Mouse (Mus musculus) testis, postnatal 10 days (tissue): ENCODE data around the gene Npm1.

Experiments
- DNase-seq: peaks from one replicate; pipeline ENCODE4 v3.0.0; 2021; ENCODE audit warnings: low spot score

The Npm1 gene

DNA sequence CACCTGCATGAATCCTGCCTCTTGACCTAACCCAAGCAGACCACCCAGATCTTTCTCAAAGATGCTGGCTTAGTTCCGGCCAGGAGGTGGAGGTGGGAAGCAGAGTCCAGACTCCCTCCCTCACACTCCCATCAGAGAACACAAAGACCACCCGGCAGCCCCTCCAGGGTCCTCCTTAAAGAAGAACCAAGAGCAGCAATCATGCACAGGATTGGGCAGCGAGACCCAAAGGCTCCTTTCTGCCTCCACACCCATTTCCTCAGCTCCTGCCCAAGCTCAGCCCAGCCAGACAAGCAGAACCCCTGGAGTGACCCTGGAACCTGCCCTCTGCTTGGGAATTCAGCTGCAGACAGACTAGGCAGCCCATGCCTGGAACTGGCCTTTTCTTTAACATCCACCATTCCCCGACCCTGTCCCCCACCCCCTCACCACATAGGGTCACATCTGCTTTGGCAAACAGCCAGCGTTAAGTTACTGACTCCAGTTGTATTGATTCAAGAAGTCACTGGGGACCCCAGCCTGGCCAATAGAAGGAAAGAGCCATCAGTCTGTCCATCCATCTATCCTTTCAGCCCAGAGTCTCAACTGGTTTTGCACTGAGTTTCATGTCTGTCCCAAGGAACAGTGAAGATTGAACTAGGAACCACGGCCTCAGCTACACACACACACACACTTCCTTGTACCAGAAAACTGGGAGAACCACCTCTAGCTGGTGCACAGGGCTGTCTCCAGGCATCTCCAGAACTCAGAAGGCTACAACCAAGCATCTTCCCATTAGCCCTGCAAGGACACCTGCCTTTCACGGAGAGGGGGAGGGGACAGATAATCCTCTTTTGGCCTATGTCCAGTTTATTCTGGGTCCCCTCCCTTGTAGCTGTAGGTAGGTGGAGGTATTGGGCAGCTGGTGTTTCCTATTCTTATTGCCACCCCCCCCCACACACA lies 17.5 kb downstream of the Npm1 start:
- DNase-seq: peak; percentile 44

DNA sequence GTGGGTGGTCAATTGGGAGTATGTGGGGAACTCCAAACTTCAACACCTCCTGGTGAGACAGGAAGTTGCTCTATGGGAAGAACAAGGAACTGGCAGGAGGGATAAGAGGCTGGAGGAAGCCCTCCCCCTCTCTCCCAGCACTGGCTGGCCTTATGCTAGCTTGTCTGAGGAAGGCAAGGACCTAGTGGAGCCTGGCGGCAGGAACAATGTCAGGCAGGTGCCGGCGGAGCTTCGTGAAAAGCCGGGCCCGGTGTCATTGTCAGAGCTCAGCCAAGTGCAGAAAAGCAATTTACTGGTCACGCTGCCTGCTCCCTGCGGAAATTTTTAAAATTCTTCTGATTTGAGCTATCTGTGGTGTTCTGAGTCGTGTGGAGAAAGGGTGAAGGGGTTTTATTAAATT lies 19.1 kb downstream of the Npm1 start:
- DNase-seq: peak; percentile 39

DNA sequence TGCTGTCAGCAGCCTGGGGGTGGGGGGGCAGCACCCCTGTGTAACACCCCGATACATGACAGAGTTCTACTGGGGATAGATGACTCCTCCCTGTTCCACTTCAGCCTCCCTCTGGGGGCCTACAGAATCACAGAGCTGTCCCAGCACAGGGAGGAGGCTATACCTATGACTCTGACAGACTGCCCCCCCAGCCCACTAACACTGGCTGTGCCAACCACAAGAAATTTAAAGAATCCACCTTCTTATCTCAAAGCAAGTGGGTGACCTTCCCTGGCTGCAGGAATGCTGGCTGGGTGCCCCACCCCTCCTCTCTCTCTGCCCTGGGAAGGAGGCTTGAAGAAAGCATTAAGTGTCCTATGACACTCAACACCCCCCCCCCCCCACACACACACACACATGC lies 20.2 kb downstream of the Npm1 start:
- peak; percentile 69 for DNase-seq

DNA sequence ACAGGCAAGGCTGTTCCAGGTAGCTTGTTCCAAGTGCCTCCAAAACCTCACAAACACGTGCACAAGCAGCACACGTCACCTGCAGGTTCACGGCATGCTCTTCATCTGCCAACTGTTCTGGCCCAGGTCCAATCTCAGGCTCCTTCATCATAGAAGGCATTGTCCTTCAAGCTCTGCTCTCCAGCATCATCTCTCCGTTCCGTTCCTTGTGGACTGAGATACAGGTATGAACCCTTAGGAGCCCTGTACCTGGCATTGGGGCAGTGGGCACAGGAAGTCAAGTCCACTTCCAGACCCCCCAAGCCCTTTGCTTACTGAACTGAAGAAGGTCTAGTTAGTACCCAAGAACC lies 22.9 kb downstream of the Npm1 start:
- peak; percentile 37 for DNase-seq

DNA sequence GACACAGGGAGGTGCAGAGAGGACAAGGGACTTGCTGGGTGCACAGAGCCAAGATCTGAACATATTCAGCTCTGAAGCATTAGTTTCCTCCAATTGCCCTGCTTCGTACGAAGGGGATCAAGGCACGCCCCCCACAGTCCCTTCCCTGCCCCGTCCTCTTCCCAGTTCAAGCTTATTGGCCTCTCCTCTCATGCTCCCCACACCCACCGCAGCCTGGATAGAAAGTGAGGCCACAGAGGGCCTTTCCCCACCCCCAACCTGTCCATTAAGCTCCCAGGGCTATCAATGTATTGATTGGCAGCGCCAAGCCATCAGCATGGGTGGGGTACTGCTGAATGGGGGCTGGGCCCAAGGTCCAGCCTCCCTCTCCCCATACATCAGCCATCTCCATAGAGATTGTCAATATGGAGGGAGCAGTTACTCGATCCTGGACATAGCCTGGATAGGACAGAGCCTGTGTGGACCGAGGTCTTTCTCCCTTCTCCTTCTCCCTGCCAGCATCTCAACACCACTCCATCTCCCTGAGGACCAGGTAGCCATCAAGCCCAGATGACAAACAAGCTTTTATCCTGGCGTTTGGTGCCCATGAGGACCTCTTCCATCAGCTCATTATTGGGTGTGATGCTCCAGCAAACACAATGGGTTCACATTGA lies 23.4 kb downstream of the Npm1 start:
- DNase-seq: peak; percentile 35

DNA sequence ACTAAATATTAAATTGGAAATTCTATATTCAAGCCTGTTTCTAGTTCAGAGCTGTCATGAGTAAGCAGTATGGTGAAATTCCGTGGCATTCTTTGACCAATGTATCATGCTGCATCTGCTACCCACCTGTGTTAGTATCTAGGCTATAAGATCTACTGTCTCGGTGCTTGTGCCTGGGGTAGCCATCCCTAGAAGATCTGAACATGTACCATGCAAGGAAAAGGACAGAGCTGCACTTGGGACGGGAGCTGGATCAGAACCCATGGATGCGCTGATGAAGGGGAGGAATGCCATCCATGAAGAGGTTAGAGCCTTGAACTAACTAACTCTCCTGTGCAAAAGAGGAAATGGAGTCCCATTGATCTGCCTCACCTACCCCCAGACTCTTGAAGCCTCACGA lies 24.3 kb downstream of the Npm1 start:
- DNase-seq: peak; percentile 29

DNA sequence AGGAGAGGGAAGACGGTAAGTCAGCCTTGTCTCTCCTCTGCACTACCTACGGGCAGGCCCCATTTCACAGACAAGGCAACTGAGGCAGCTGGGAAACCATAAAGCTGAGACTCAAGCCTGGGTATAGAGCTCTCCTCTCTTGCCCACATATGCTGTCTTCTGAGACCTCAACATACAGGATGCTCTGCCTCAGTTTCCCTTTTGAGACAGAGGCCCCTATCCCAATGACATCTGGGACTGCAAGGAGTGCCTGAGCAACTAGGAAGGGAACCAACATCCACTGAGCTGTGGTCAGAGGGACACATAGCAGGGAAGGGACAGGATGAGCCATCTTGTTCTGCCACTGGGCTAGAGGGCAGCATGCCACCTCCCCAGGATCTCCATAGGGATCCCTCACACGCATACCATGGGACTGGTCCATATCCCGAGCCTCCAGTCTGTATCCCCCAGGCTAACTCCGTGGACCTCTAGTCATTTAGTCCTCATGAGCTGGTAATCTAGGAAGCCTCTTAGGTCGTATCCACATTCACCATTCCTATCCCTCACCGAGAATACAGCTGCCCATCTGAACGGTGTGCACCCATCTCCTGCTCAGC lies 28.5 kb downstream of the Npm1 start:
- DNase-seq: peak; percentile 33

DNA sequence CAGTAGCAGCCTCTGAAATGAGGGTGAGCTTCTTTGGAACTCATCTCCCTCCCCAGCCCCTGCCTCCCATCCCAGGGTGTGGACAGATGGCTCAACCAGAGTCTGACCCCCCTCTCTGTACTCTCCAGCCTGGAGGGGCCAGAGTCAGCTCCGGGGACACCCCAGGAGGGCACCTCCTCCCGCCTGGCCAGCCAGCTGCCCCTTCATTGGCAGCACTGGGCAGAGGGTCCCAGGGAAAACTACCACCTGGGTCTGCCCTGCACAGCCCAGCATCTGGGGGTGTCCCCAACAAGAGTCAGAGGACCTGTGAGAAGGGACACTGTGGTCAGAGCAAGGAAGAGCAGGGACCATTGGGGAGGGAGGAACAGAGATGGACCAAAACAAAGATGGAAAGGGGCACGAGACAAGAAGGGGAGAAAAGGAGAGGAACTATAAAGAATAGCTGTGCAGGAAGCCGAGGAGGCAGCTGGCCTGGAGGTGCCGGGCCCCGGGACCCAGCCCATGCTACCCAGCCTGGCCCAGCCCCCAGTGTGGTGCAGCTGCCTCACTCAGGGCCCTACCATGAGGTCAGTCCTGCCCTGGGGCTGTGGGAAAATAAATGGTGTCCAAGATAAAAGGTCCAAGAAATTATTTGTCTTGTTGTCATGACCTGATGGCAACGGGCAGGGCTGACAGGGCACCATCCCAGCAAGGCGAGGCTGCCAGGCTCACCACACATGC lies 30.2 kb downstream of the Npm1 start:
- DNase-seq: no peak

DNA sequence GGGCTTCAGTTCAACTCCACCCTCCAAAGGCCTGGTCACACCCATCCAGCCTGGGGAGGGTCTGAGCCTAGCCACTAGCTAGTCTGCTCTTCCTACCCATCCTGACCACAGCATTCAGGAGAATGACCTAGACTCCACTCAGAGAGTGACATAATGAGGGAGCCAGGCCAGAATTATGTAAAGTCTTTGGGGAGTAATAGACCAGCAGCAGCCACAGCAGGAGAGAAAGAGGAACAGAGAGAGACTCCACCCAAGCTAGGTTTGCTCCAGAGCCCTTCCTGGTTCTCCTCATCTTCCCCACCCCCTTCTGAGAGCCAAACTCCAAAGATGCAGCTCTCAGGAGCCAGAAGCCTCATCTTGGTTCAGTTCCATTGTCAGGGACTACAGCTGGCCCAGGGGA lies 35.9 kb downstream of the Npm1 start:
- no peak for DNase-seq

DNA sequence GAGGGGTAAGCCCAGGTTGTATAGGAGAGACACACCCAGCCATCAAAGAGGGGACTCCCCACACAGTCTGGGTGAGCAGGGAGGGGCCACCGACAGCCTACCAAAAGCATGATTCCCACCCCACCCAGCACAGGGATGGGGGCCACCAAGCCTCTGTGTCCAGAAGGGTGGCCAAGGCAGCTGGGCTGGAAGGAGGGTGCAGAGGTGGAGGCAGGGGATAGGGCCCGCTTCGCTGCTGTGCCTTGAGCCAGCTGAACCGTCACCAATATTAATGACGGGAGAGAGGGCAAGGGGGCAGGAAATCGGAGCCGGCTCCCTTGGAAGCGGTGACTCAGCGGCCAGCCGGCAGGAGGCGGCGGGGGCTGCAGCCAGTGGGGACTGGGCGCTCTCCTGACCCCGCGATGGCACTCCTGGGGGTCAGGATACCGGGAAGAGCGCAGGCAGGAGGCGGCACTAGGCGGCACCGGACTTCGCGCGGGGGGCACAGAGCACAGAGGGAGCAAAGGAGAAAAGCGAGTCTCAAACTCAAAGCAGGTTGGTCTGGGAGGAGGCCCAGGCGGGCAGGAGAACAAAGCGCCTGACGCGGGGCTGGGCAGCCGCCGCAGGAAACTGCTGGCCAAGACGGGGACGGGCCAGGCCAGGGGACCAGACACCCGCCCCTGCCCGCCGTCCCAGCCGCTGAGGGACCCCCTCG lies 40.3 kb downstream of the Npm1 start:
- DNase-seq: no peak

DNA sequence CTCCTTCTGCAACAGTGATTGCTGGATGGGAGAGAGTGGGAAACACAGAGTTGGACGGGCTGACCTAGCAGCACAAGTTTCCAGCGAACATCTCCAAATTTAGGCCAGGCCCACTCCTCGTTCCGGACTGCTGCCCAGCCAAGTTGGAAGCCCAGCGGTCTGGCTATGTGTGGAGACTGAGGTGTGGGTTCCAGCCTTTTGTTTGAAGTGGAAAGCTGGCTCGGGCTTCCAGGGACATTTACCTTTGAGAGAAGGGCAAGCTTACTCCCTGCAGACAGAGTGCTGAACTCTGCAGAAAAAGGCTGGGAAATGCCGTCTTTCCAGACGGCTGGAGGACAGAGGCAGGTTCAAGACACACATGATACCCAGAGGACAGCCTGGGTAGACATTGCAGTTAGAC lies 43.5 kb downstream of the Npm1 start:
- no peak for DNase-seq

DNA sequence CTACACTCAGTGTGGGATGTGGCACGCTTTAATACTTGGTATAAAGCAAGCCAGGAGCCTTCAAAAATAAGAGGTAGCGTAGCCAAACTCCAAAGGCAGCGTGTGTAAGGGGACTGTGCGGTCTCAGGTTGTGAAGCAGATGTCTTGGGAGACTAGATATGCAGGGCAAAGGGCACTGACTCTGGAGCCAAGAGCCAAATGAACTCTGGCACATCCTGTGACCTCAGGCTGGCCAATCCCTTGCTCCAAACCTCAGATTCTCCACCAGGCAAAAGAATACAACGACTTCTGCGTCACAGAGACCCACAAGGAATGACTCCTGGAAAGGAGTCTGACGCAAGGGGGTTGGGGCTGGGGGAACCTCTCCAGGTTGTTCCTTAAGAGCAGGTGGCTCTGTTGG lies 43.9 kb downstream of the Npm1 start:
- no peak for DNase-seq

DNA sequence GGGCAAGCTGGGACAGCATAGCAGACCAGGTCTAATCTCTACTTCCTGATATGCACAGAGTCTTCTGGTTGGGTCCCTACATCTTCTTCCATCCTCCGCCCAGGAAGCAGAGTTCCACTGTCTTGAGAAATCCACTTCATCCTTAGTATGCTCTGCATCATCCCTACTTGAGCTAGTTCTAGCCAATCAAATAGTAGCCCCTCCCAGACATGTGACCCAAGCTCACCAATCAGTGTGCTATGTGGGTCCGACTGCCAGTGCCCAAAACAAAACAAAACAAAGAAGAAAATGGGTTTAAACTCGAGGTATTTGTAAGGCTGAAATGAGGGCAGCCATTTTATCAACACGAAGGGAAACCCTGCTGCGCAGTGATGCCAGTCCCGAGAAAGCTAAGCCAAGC lies 44.5 kb downstream of the Npm1 start:
- DNase-seq: no peak

DNA sequence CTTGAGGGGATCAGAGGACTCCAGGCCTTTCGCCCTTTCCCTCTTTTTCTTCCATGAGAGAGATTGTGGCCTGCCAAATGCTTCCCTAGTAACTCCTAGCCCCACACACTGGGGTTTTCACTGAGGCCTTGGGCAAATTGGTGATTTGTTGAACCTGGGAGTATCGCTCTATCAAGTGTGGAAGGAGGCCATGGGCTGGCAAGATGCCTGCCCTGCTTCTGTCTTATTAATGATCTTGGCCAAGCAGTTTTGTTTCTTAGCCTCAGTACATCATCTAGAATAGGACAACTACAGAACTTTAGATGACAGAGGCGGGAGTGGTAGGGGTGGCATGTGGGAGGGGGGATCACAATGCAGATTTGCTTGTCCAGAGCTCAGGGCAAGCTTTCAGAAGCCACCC lies 47.2 kb downstream of the Npm1 start:
- no peak for DNase-seq

DNA sequence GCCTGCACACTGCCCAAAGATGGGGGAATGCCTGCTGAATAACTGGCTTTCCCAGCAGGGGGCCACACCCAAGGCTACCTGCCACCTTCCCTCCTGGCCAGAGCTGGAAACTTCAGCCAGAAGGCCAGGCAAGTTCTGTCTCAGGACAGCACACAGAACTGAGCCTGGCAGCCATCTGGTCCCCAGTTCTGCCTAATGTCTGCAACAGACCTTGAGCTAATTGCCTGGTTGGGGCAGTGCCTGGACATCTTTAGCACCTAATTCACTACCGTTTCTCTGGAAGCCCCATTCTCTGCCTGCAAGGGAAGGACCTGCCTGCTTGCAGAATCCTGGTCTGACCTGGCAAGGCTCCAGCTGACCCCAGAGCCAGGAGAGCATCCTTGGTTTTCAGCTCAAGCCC lies 50.6 kb downstream of the Npm1 start:
- DNase-seq: no peak

DNA sequence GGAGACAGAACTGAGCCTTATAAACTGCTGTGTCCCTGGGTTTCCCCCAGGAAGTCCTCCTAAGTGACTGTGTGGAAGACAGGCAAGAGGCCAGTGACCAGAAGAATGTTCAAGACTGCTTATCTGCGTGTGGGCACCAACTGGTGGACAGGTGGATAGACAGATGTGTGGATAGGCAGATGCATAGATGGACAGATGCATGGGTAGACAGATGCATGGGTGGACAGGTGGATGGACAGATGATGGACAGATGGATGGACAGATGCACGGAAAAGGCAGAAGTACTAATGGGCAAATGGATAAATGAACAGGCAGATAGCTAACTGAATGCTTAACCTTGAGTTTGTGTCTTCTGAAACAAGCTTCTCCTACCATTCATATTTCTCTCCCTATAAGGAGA lies 52.9 kb downstream of the Npm1 start:
- DNase-seq: no peak

DNA sequence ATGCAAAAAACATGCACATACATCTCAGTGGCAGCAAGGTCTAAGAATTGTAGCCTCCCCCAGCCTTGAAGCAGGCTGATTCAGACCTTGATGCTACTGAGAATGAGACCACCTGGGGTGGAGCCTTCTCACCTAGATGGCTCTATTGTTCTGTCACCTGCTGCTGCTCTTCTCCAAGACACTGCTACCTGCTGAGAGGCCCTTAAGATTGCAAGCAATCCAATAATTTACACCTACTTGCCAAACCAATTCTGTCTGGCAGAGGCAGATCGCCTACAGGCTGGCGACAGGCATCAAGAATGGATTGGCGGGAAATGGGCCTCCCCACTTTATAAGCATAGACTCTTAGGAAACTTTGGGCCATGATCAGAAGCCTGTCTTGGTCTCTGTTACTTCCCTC lies 55.5 kb downstream of the Npm1 start:
- no peak for DNase-seq

DNA sequence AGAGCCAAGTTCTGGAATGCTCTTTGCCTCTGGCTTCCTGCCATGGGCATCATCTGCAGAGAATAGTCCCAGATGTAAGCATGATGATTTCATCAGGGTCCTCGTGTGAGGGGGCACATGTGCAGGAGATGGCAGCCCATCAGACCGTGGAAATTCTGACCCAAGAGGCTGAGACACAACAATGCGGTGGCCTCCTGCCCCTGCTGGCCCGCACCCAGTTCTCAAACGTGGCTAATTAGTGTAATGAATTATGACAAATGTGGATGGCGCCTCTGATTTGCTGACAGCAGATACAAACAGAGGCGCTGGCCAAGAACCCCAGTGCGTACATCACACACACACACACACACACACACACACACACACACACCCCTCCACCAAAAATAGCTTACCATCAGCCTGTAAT lies 58.1 kb downstream of the Npm1 start:
- DNase-seq: no peak

DNA sequence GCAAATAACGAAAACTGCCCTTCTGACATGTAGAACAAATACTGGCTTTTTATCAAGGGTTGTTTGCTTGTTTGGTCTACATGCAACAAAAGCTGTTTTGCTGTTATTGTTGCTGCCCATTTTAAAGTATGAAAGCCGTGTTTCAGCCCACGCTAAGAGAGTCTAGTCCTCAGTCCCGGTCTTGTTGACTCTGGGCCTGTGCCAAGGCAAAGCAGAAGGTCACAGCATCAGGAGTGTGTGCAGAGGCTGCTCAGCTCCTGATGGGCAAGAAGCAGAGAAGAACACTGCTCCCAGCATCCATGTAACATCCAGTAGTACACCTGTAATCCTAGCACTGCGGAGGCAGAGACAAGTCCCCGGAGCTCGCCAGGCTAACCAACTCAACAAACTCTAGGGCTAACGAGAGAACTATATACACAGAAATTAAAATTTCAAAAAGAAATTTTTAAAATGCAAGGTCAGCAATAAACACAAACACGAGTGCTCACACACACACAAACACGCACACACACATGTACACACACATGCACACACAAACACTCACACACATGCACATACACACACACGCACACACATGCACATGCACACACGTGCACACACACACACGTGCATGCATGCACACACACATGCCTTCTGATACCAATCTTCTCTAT lies 59.6 kb downstream of the Npm1 start:
- no peak for DNase-seq
